Mouse (Mus musculus) limb, embryonic 15.5 days (tissue): Measurements from ENCODE around the gene Gm5737. TPM values are rescaled to one million over a fixed set of nuclear protein-coding genes. Genes with fewer than 3 reads are reported as not detected.

Experiments used
- polyA plus RNA-seq: library from polyadenylated mRNA; unstranded; fragments of >200 nt; fragmentation: Nextera tagmentation; extraction: Ambion mirVana; gene quantifications from 2 replicates; pipeline ENCODE4 v1.2.1, GENCODE M21; 2015

Gene Gm5737
- polyA plus RNA-seq, 1 experiment from 2014 or later, result not detected

Other genes starting within 250 kb of the Gm5737 start
- gene Uqcrc2, start 177.2 kb upstream of the Gm5737 start, polyA plus RNA-seq, result 171 and 182 TPM in 2 replicates
- 0.19 and 0.29 TPM in 2 replicates for gene Pdzd9, start 142.0 kb upstream of the Gm5737 start, polyA plus RNA-seq
- gene Mosmo, start 134.7 kb upstream of the Gm5737 start, polyA plus RNA-seq, result 10.6 and 11.5 TPM in 2 replicates
- 0.14 TPM in 1 of 2 replicates, not detected in the other for gene Vwa3a, start 73.0 kb upstream of the Gm5737 start, polyA plus RNA-seq
- gene Eef2k, start 30.5 kb downstream of the Gm5737 start, polyA plus RNA-seq, result 83.7 and 87.9 TPM in 2 replicates
- gene Polr3e, start 105.4 kb downstream of the Gm5737 start, polyA plus RNA-seq, result 38.4 and 38.6 TPM in 2 replicates
- 12.4 and 16.2 TPM in 2 replicates for gene Cdr2, start 169.9 kb downstream of the Gm5737 start, polyA plus RNA-seq
- 0.22 and 0.46 TPM in 2 replicates for gene Mfsd13b, start 170.1 kb downstream of the Gm5737 start, polyA plus RNA-seq
- gene Mettl9, start 222.1 kb downstream of the Gm5737 start, polyA plus RNA-seq, result 150 and 171 TPM in 2 replicates